Mouse (Mus musculus): ENCODE measurements around the gene Olfr666. TPM values are rescaled to one million over a fixed set of nuclear protein-coding genes. Genes with fewer than 3 reads are reported as not detected.

Gene Olfr666
- not detected in 2 replicates for polyA plus RNA-seq (2012; rRNA removed; ENCODE audit: low replicate concordance)

GRCm38 (mm10) chr7:104895852-104896251, at the start of gene Olfr666:
Olfr666 (minus strand) TSS chr7:104895952.

DNA sequence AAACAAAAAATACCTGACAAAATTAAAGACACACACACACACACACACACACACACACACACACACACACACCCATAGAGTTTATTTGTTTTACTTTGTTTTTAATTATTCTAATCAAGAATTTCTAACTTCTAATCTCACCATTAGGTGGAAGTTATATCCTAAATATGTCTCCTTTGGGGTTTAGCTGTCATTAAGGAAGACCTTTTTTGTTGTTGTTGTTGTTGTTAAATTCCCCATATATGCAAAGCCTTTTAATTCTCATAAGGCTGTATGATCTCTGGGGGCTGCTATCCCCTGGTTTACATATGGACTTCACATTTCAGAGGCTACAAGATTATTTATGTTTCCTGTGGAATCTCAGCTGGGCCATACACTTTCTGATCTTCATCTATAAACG, 38.2 kb upstream of the Olfr666 start, which contains the start of gene Olfr669:
Gene Olfr669 (plus strand): TSS at position 301 of the 400 bp plus-strand sequence.

GRCm38 (mm10) chr7:104927957-104928356, 32.2 kb upstream of the Olfr666 start, which contains the start of gene Olfr668:
Olfr668 (minus strand) TSS chr7:104928057.

GRCm38 (mm10) chr7:104921382-104921781, 25.6 kb upstream of the Olfr666 start, which contains the start of gene Olfr667:
Olfr667 (minus strand) TSS chr7:104921482.

GRCm38 (mm10) chr7:104877731-104878130, 18.0 kb downstream of the Olfr666 start, which contains the start of gene Olfr665:
Olfr665 (plus strand) TSS chr7:104878031.

GRCm38 (mm10) chr7:104856709-104857108, 39.0 kb downstream of the Olfr666 start, which contains the start of gene Usp17la:
Usp17la (plus strand) TSS chr7:104857009.

DNA sequence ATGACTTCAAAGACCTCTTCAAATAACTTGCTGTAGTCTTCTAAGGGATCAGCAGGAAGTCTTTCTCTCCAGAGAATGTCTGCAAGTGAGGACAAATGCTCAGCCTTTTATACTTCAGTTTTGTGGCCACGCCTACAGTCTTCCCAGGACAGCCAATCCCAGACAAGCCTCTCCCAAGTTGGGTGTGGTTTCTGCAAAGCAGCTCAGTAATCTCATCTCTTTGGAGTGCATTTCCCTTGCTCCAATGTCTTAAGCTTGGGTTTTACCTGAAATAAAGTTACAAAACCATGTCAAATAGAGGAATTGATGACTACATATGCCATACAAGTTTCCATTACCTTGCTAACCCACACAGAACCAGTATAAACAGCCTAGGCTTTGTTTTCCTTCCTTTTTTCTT, 53.2 kb downstream of the Olfr666 start, which contains the start of gene Usp17lb:
Gene Usp17lb (minus strand): TSS at position 101 of the 400 bp plus-strand sequence.

Other genes starting within 250 kb of the Olfr666 start
- 0.04 TPM in 1 of 2 replicates, not detected in the other for gene Olfr658, start 248.6 kb downstream of the Olfr666 start, polyA plus RNA-seq (2012; rRNA removed; ENCODE audit: low replicate concordance)
- gene Olfr659, start 229.2 kb downstream of the Olfr666 start, polyA plus RNA-seq (2012; rRNA removed; ENCODE audit: low replicate concordance), result not detected in 2 replicates
- gene Olfr661, start 209.5 kb downstream of the Olfr666 start, polyA plus RNA-seq (2012; rRNA removed; ENCODE audit: low replicate concordance), result not detected in 2 replicates
- gene Usp17le, start 118.5 kb downstream of the Olfr666 start, polyA plus RNA-seq (2012; rRNA removed; ENCODE audit: low replicate concordance), result not detected in 2 replicates
- gene Usp17lb, start 53.3 kb downstream of the Olfr666 start, polyA plus RNA-seq (2012; rRNA removed; ENCODE audit: low replicate concordance), result not detected in 2 replicates
- not detected in 2 replicates for gene Usp17la, start 38.9 kb downstream of the Olfr666 start, polyA plus RNA-seq (2012; rRNA removed; ENCODE audit: low replicate concordance)
- not detected in 2 replicates for gene Olfr665, start 17.9 kb downstream of the Olfr666 start, polyA plus RNA-seq (2012; rRNA removed; ENCODE audit: low replicate concordance)
- not detected in 2 replicates for gene Olfr667, start 25.5 kb upstream of the Olfr666 start, polyA plus RNA-seq (2012; rRNA removed; ENCODE audit: low replicate concordance)
- gene Olfr668, start 32.1 kb upstream of the Olfr666 start, polyA plus RNA-seq (2012; rRNA removed; ENCODE audit: low replicate concordance), result not detected in 2 replicates
- not detected in 2 replicates for gene Olfr669, start 38.3 kb upstream of the Olfr666 start, polyA plus RNA-seq (2012; rRNA removed; ENCODE audit: low replicate concordance)
- gene Olfr670, start 66.7 kb upstream of the Olfr666 start, polyA plus RNA-seq (2012; rRNA removed; ENCODE audit: low replicate concordance), result not detected in 2 replicates
- not detected in 2 replicates for gene Olfr671, start 83.2 kb upstream of the Olfr666 start, polyA plus RNA-seq (2012; rRNA removed; ENCODE audit: low replicate concordance)
- gene Olfr672, start 106.1 kb upstream of the Olfr666 start, polyA plus RNA-seq (2012; rRNA removed; ENCODE audit: low replicate concordance), result not detected in 2 replicates
- gene Olfr675, start 132.5 kb upstream of the Olfr666 start, polyA plus RNA-seq (2012; rRNA removed; ENCODE audit: low replicate concordance), result not detected in 2 replicates
- gene Olfr676, start 136.7 kb upstream of the Olfr666 start, polyA plus RNA-seq (2012; rRNA removed; ENCODE audit: low replicate concordance), result not detected in 2 replicates
- gene Olfr677, start 155.4 kb upstream of the Olfr666 start, polyA plus RNA-seq (2012; rRNA removed; ENCODE audit: low replicate concordance), result not detected in 2 replicates
- gene Olfr678, start 168.5 kb upstream of the Olfr666 start, polyA plus RNA-seq (2012; rRNA removed; ENCODE audit: low replicate concordance), result not detected in 2 replicates
- gene Olfr679, start 185.3 kb upstream of the Olfr666 start, polyA plus RNA-seq (2012; rRNA removed; ENCODE audit: low replicate concordance), result not detected in 2 replicates
- gene Olfr680-ps1, start 196.9 kb upstream of the Olfr666 start, polyA plus RNA-seq (2012; rRNA removed; ENCODE audit: low replicate concordance), result not detected in 2 replicates
- not detected in 2 replicates for gene Olfr681, start 220.9 kb upstream of the Olfr666 start, polyA plus RNA-seq (2012; rRNA removed; ENCODE audit: low replicate concordance)

All from subcutaneous adipose tissue, adult 2 months (tissue).